Mouse (Mus musculus) cortical plate, adult 2 months (tissue): ENCODE measurements around the gene Cpa5.

Source experiments
- CTCF ChIP-seq: fragments of 200-500 bp; IDR thresholded peaks from 2 replicates; pipeline ENCODE4 v1.5.1; 2011; ENCODE audit warnings: mild to moderate bottlenecking, control low read depth, low read length; ENCODE audit not compliant: insufficient read depth; ENCODE audit errors: extremely low read depth
- POLR2A ChIP-seq: fragments of 200-500 bp; IDR thresholded peaks from 2 replicates; pipeline ENCODE4 v1.6.1; 2011; ENCODE audit warnings: mild to moderate bottlenecking, low read length, control low read depth; ENCODE audit not compliant: insufficient read depth; ENCODE audit errors: extremely low read depth

- no peak for TF ChIP-seq POLR2A
- no peak for TF ChIP-seq CTCF
These were observed 19.2 kb downstream of the Cpa5 start for GRCm38 (mm10) chr6:30629989-30630388.
